Mouse (Mus musculus) spleen, postnatal 4 days (tissue): ENCODE data around the gene Zfp57.

Experiments
- DNase-seq, 2 experiments: peaks; one replicate each; pipeline ENCODE4 v3.0.0; 2022; ENCODE audit warnings: low spot score in 2 of 2

Zfp57 gene

GRCm38 (mm10) chr17:37045611-37046311 is 44.8 kb downstream of the Zfp57 start, which contains the start of gene Gabbr1:
Gene Gabbr1, plus strand, starts transcription at chr17:37045966.
- peak; percentile 33 to 73 for DNase-seq

DNA sequence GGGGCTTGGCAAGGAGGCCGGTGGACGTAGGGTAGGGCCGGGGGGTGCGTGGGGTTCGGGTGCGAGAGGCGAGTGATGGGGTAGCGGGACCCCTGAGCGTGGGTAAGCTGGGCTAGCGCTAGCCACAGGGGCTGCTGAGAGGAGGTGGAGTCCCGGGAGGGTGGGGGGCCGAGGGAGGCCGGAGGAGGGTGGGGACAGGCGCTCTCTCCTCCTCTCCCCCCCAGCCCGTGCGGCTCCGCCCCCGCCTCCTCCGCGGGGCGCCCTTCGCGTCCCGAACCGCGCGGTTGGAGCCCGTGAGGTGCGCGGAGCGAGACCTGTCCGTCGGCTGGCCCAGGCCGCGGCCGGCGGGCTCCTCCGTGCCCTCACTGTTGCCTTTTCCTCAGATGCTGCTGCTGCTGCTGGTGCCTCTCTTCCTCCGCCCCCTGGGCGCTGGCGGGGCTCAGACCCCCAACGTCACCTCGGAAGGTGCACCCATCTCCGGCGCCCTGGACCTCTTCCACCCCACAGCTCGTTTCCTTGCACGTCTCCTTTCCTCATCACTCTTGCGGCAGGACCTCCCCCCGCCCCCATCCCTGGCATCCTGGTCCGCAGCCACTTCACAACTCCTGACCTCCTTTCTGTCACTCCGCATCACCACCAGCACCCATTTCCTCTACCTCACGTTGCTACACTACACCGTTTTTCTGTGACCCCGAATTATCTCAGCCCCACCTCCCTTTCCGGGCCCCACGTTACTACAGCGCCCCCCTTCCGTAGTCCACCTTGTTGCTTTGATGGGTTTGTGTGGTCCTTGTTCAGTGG is 45.5 kb downstream of the Zfp57 start:
- peak in 1 of 2 experiments; percentile 67 for DNase-seq

GRCm38 (mm10) chr17:37047332-37047976 is 46.5 kb downstream of the Zfp57 start:
- DNase-seq = no peak

GRCm38 (mm10) chr17:37047981-37048380 is 47.0 kb downstream of the Zfp57 start:
- no peak for DNase-seq

- no peak for DNase-seq
These were observed 47.4 kb downstream of the Zfp57 start for GRCm38 (mm10) chr17:37048383-37048782.

DNA sequence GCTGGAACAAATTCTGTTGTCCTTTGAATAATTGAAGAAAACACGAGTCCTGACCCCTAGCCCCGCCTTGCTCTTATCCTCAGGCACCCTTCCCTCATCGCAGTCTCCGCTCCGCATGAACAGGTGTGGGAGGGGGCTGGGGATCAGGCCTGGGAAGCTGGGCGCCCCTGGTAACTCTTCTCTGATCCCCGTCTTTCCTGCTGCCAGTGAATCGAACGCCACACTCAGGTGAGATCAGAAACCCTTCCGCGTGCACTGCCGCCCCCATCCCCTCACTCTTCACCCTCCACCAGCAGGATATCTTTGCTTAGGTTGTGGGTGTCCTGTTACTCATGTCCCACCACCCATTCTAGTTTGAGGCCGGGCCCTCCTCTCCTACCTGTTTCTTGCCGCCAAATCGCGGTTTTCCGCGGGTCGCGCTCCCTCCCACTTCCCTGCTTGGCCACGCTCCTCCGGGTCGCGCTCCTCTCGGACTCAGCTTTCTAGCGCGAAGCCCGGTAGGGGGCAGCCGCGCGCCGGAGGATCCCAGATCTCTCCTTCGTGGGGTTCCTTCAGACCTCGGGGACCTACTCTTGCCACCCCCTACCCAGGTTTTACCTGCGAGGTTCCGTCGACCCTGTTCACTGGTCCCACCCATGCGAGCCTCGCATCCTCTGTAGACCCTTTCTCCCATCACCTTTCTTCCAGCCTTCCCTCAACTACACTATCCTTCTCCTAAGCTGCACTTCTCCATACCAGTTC is 48.8 kb downstream of the Zfp57 start:
- peak in 1 of 2 experiments; percentile 74 for DNase-seq

DNA sequence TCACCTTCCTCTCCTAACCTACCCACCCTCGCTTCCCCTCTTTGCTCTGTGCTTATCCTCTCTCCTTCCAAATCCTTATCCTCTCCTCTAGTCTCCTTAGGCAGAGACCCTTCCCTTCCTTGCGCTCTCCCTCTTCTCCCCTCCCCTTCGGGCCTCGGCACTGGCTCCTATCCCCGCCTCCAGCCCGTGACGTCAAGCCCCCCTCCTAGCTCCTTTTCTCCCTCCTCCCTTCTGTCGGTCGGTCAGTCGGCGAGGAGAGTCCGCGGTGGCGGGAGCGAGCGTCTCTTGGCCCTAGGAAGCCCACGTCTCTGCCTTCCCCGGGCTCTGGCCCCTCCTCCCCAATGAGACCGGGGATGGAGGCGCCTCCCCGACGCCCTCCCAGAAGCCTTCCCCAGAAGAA is 49.4 kb downstream of the Zfp57 start:
- DNase-seq = peak in 1 of 2 experiments; percentile 64

- DNase-seq = no peak
These were observed 49.9 kb downstream of the Zfp57 start for GRCm38 (mm10) chr17:37050876-37051275.

DNA sequence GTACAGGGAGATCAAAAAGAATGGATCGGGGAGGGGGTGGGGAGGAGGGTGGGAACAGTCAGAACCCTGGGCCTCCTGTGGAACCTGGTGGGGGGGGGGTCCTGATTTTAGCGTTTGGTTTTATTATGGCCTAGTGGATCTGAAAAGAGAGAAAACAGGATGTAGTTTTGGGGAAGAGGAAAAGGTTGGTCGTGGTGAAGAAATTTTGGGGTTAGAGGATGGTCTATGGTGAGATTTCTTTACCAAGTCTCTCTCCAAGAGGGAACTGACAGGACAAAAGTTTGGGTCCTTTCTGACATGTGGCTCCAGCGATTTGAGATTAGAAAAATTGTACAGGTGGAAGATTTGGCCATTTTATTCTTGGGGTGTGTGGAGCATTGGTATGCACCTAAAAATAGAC is 50.8 kb downstream of the Zfp57 start:
- DNase-seq = no peak

- DNase-seq = no peak
These were observed 56.0 kb downstream of the Zfp57 start for GRCm38 (mm10) chr17:37056957-37057356.
